Mouse (Mus musculus) cerebellum, adult 2 months (tissue): Measurements from ENCODE around the gene Efr3b.

Experiments
- CTCF ChIP-seq: fragments of 200-500 bp; IDR thresholded peaks from 2 replicates; pipeline ENCODE4 v1.5.1; 2011; ENCODE audit warnings: low read depth, mild to moderate bottlenecking, control low read depth, low read length, moderate library complexity, borderline replicate concordance; ENCODE audit not compliant: insufficient read depth
- POLR2A ChIP-seq: fragments of 200-500 bp; IDR thresholded peaks from 2 replicates; pipeline ENCODE4 v1.6.1; 2011; ENCODE audit warnings: low read length, control low read depth, borderline replicate concordance; ENCODE audit not compliant: insufficient read depth

DNA sequence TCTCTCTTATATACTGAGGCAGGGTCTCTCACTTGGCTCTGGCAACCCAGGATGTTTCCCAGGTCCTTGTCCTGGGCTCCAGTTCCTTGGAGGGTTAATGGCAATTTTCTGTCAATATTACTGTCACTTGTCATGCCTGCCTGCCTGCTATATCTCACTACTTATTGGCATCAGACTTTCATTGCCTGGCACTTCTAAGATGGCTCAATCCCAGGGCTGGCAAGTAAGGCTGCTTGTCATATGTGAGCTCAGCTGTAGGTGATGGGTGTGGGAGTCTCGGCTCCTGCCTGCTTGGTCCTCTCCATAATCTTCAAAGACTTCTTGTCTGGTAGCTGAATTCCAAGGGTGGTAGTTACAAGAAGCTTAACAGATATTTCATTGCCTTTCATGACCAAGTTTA lies 39.4 kb upstream of the Efr3b start:
- TF ChIP-seq CTCF (no peak), POLR2A (no peak)
